Mouse (Mus musculus) E14TG2a.4 (cell line): ENCODE data around the gene Gys2.

Experiments
- CTCF ChIP-seq: conservative IDR thresholded peaks from 2 replicates; pipeline ENCODE4 v1.5.1; 2014; ENCODE audit warnings: low read length
- NANOG ChIP-seq: IDR thresholded peaks from 2 replicates; pipeline ENCODE4 v1.6.1; 2014; ENCODE audit warnings: borderline replicate concordance, low read length, mixed read lengths

DNA sequence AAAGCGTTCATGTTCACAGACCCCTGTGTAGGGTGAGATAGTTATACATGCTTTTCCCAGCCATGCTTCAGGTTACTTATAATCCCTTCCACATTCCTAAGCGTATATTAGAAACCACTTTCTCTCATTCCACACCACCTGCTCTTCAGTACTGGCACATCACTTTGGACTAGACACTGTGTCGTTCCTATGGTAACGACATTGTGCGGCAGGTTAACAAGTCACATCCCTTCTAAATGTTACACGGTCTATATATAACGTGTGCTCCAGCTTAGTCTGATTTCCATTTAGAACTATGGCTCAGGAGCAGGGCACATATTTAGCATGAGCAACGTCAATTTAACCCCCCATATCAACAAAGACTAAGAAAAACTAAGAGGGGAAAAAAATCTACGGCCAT, 14.7 kb upstream of the Gys2 start:
- TF ChIP-seq CTCF: no peak
- TF ChIP-seq NANOG: no peak
